Mouse (Mus musculus) cerebellum, adult 9-10 months (tissue): ENCODE measurements around the gene Zfp566.

Experiments
- DNase-seq: peaks from one replicate; pipeline ENCODE4 v3.0.0; 2022

The Zfp566 gene

DNA sequence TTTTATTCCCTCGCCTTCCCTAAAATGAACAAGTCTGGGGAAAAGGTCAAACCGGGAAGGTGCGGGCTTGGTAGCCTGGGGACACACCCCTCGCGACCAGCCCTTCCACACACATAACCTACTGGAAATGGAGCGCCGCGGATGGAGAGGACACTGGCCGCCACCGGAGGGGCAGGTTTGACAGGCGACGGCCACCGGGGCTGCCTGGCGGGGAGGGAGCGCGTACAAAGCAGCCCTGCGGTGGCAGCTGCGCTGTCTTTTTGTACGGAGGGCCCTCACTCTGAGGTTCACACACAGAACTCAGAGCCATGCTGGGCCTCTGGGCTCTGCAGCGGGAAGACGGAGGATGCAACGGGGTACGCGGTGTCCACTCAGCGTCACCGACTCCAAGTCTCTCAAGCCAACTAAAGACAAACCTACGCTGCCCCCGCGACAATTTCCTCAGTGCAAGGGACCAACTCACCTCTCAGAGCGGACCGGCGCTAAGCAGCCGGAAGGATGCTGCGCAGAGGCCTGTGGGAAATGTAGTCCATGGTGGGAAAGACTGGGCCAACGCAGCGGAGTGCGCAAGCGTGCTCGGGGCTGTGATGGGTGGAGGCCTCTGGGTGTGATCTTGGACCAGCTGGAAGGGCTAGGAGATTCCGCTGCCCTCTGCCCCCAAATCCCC lies 39.3 kb downstream of the Zfp566 start, which contains the start of gene Zfp14:
Gene Zfp14, minus strand, starts transcription at position 499 of the 667 bp plus-strand sequence.
- DNase-seq: peak; percentile 90

- no peak for DNase-seq
Measured at GRCm38 (mm10) chr7:30048126-30048525, 42.2 kb downstream of the Zfp566 start.

- no peak for DNase-seq
Measured at GRCm38 (mm10) chr7:30044354-30044753, 46.0 kb downstream of the Zfp566 start.

DNA sequence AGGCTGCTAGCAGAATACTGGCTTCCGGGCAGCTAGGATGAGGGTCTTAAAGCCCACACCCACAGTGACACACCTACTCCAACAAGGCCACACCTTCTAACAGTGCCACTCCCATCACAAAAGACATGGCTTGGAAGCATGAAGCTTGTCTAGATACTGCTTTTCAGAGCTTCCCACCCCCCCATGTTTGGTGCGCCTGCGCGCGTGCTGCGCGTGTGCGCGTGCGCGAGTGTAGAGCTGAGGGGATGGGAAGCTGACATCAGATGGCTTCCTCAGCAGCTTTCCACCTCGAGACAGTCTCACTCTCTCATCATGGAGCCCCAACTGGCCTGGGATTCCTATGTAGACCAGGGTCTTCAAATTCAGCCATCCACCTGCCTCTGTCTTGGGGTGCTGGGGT lies 56.0 kb downstream of the Zfp566 start:
- no peak for DNase-seq

- DNase-seq: no peak
Measured at GRCm38 (mm10) chr7:30031379-30031778, 58.9 kb downstream of the Zfp566 start.

GRCm38 (mm10) chr7:30030677-30031076 lies 59.6 kb downstream of the Zfp566 start:
- no peak for DNase-seq

- DNase-seq: no peak
Measured at GRCm38 (mm10) chr7:30028572-30028971, 61.8 kb downstream of the Zfp566 start.
